Mouse (Mus musculus) limb, embryonic 14.5 days (tissue): ENCODE measurements around the gene Defb48. TPM values are rescaled to one million over a fixed set of nuclear protein-coding genes. Genes with fewer than 3 reads are reported as not detected.
A peak's percentile ranks its signal among the peaks of the same experiment; 100 is the strongest.

Experiments used
- ATAC-seq: fragments of 200-750 bp; cut with Nextera tagmentation; 2 replicates; pipeline ENCODE4 v1.8.0; 2017; ENCODE audit warnings: low read depth, moderate number of reproducible peaks, moderate TSS enrichment; ENCODE audit not compliant: low FRiP score
- DNase-seq: peaks from one replicate; pipeline ENCODE4 v3.0.0-alpha.2; 2015; ENCODE audit warnings: low spot score
- H3K27ac ChIP-seq: fragments of 300-500 bp; sonication (generic); replicated peaks from 2 replicates; pipeline ENCODE4 v1.5.1; 2014; ENCODE audit warnings: low read depth, mild to moderate bottlenecking, low read length, moderate library complexity, mixed read lengths
- H3K27me3 ChIP-seq: fragments of 300-500 bp; sonication (generic); 2 replicates; pipeline ENCODE4 v1.6.1; 2014; ENCODE audit warnings: low read length, mixed read lengths; ENCODE audit not compliant: control insufficient read depth, insufficient read depth
- H3K36me3 ChIP-seq: fragments of 300-500 bp; sonication (generic); 2 replicates; pipeline ENCODE4 v1.6.1; 2014; ENCODE audit warnings: mild to moderate bottlenecking, low read length, moderate library complexity, mixed read lengths; ENCODE audit not compliant: control insufficient read depth, insufficient read depth
- H3K4me1 ChIP-seq: fragments of 300-500 bp; sonication (generic); 2 replicates; pipeline ENCODE4 v1.6.1; 2014; ENCODE audit warnings: antibody characterized with exemption, low read length, mixed read lengths; ENCODE audit not compliant: control insufficient read depth, insufficient read depth
- H3K4me2 ChIP-seq: fragments of 300-500 bp; sonication (generic); replicated peaks from 2 replicates; pipeline ENCODE4 v1.6.1; 2014; ENCODE audit warnings: low read depth, mild to moderate bottlenecking, low read length, moderate library complexity; ENCODE audit not compliant: severe bottlenecking
- H3K4me3 ChIP-seq: fragments of 300-500 bp; sonication (generic); replicated peaks from 2 replicates; pipeline ENCODE4 v1.5.1; 2014; ENCODE audit warnings: low read length
- H3K9ac ChIP-seq: fragments of 300-500 bp; sonication (generic); 2 replicates; pipeline ENCODE4 v1.6.1; 2014; ENCODE audit warnings: mild to moderate bottlenecking, low read depth, low read length, moderate library complexity; ENCODE audit not compliant: severe bottlenecking
- H3K9me3 ChIP-seq: fragments of 300-500 bp; sonication (generic); 2 replicates; pipeline ENCODE4 v1.6.1; 2016; ENCODE audit warnings: low read length; ENCODE audit not compliant: control insufficient read depth
- POLR2A ChIP-seq: fragments of 200-500 bp; IDR thresholded peaks from 2 replicates; pipeline ENCODE4 v1.8.0; 2012; ENCODE audit warnings: inconsistent platforms, mild to moderate bottlenecking, moderate library complexity, borderline replicate concordance; ENCODE audit not compliant: insufficient read depth, insufficient read length; ENCODE audit errors: extremely low read depth
- WGBS: fragments of 180-500 bp; shearing (Covaris S2); extraction: QIAGEN DNeasy Blood & Tissue Kit; methylation state at CpG from one replicate; pipeline ENCODE4 v1.1.7; 2014; 5-methylcytosine and 5-hydroxymethylcytosine counted together
- polyA plus RNA-seq, 2 experiments: library from polyadenylated mRNA; depleted of rRNA in 1 of 2; stranded (reverse) in 1 of 2; unstranded in 1 of 2; fragments of >200 nt; fragmentation: Nextera tagmentation in 1 of 2; extraction: Ambion mirVana in 1 of 2; gene quantifications; 2 replicates each; pipeline versions ENCODE4 v1.2.1 to v1.2.3; 2012 to 2014

The Defb48 gene
- polyA plus RNA-seq, 2 experiments, result not detected

GRCm38 (mm10) chr14:62965811-62966520 lies 18.3 kb downstream of the Defb48 start:
- Histone ChIP-seq H3K27me3 (no peaks in the 10 kb centered on the region), H3K36me3 (no peaks in the 10 kb centered on the region), H3K4me3 (peak overlapping the region; percentile 20), H3K27ac (no peak overlapping the region), H3K4me2 (peak overlapping the region; percentile 41), H3K9me3 (no peaks in the 10 kb centered on the region), H3K4me1 (0 out of 2 replicates have a peak, but pooled peaks cover 8% of the 10 kb centered on the region), H3K9ac (0 out of 2 replicates have a peak overlapping the region, but pooled peaks have one; percentile 28)
- no peak for ATAC-seq
- TF ChIP-seq POLR2A, result no peak
- WGBS, result 12% methylated on average over 15 of the region's 15 CpGs
- peak; percentile 5 for DNase-seq

GRCm38 (mm10) chr14:62965342-62965741 lies 19.0 kb downstream of the Defb48 start:
- DNase-seq (no peak), ATAC-seq (no peak)
- H3K27ac ChIP-seq, result no peak overlapping the region
- H3K27me3 ChIP-seq, result no peaks in the 10 kb centered on the region
- WGBS, result 91% methylated on average over 5 of the region's 5 CpGs
- 0 out of 2 replicates have a peak overlapping the region, but pooled peaks have one; percentile 28 for H3K9ac ChIP-seq
- peak overlapping the region; percentile 41; the same call in 1 of the 2 replicates for H3K4me2 ChIP-seq
- no peaks in the 10 kb centered on the region for H3K36me3 ChIP-seq
- no peak for TF ChIP-seq POLR2A
- H3K4me1 ChIP-seq, result 0 out of 2 replicates have a peak, but pooled peaks cover 5% of the 10 kb centered on the region
- no peaks in the 10 kb centered on the region for H3K9me3 ChIP-seq
- no peak overlapping the region for H3K4me3 ChIP-seq

- TF ChIP-seq POLR2A, result no peak
- Histone ChIP-seq H3K9ac (no peak overlapping the region), H3K4me3 (no peak overlapping the region), H3K4me2 (no peak overlapping the region), H3K9me3 (no peaks in the 10 kb centered on the region), H3K4me1 (0 out of 2 replicates have a peak, but pooled peaks cover 5% of the 10 kb centered on the region), H3K36me3 (no peaks in the 10 kb centered on the region), H3K27ac (no peak overlapping the region), H3K27me3 (no peaks in the 10 kb centered on the region)
- DNase-seq (no peak), ATAC-seq (no peak)
- WGBS, result 89% methylated on average over 4 of the region's 4 CpGs
Measured at GRCm38 (mm10) chr14:62963632-62964031, 20.7 kb downstream of the Defb48 start.

GRCm38 (mm10) chr14:62956091-62956490 lies 28.2 kb downstream of the Defb48 start:
- WGBS, result 90% methylated on average over 9 of the region's 9 CpGs
- TF ChIP-seq POLR2A, result no peak
- no peak overlapping the region for H3K9ac ChIP-seq
- ATAC-seq (no peak), DNase-seq (no peak)
- peaks cover 55% of the 10 kb centered on the region for H3K36me3 ChIP-seq
- H3K27me3 ChIP-seq, result no peaks in the 10 kb centered on the region
- no peak overlapping the region for H3K27ac ChIP-seq
- H3K4me3 ChIP-seq, result no peak overlapping the region
- H3K4me1 ChIP-seq, result no peaks in the 10 kb centered on the region
- H3K9me3 ChIP-seq, result no peaks in the 10 kb centered on the region
- H3K4me2 ChIP-seq, result no peak overlapping the region

- 90% methylated on average over 3 of the region's 3 CpGs for WGBS
Measured at GRCm38 (mm10) chr14:62946794-62947193, 37.5 kb downstream of the Defb48 start.

More at GRCm38 (mm10) chr14:62946794-62947193, 37.5 kb downstream of the Defb48 start:
- ATAC-seq (no peak), DNase-seq (no peak)
- Histone ChIP-seq H3K27ac (no peak overlapping the region), H3K9ac (no peak overlapping the region), H3K4me3 (no peak overlapping the region), H3K9me3 (no peaks in the 10 kb centered on the region), H3K4me1 (no peaks in the 10 kb centered on the region), H3K27me3 (no peaks in the 10 kb centered on the region), H3K36me3 (peaks cover 35% of the 10 kb centered on the region), H3K4me2 (no peak overlapping the region)
- TF ChIP-seq POLR2A, result no peak
